In the genomic region with DNA sequence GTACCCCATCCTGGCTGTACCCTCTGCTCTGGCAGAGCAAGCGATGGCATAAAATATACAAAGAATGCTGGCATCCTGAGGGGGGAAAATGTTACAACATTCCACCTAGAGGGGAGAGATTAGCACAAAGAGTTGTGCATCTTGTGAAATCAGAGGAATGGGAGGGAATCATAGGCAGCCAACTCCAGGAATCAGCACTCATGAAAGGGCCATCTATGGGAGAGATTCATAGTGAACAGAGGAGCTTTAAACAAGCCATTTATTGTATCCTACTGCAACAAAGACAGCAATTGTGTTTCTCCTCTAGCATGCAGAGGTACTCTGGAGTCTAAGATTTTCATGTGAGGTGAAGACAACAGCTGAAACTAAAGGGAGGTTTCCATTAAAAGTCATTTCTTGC, we compare ENCODE assay signal across 21 mouse cellular contexts.
A peak's percentile ranks its signal among the peaks of the same experiment; 100 is the strongest.
DNase-seq lines count a peak whose midpoint lies in the region; ATAC-seq lines count a peak whose summit lies in the region.
"Had no signal": no experiment of that assay in that cellular context is flagged by ENCODE, and none has a peak within 500 bp of the region (broad histone marks: within the 10 kb centered on the region; RNA-seq: fewer than 3 reads in every experiment).

No protein-coding gene starts in this region.

- intact Hi-C loops in left cerebral cortex, postnatal 36 days (cut with DNase I): loop anchor here (10.0 kb wide), 1 partner anchor 1042 kb away; no protein-coding TSS in a partner anchor

- peak; percentile 93 for ATAC-seq in frontal cortex, adult (ENCODE audit: low TSS enrichment)
- no peak for ATAC-seq in activated CD4-positive, CD25-positive, alpha-beta regulatory T cell, adult 4 months
- ATAC-seq: CD4-positive, CD25-positive, alpha-beta regulatory T cell, adult 4 months; inflammation-experienced regulatory T-cells, adult 6 months; midbrain, embryonic 16.5 days had no signal

- DNase-seq in frontal cortex, postnatal 14 days (ENCODE audit: low spot score in 2 of 2): no peak
- DNase-seq in left cerebral cortex, adult 11 months (ENCODE audit: low spot score): peak; percentile 17
- DNase-seq in left cerebral cortex, postnatal 36 days (ENCODE audit: low spot score in 2 of 2): no peak
- peak; percentile 53 for DNase-seq in Muller cell, postnatal 12 days (ENCODE audit: inconsistent ontology term)
- peak; percentile 3 for DNase-seq in forelimb bud, embryonic 11.5 days (ENCODE audit: low read depth, low spot score)
- DNase-seq: adrenal gland, adult 2 months; cerebellum, adult 9-11 months; embryo, embryonic 11 days; heart, adult 2 months; heart, postnatal 4 days; kidney, adult 18-20 months; left cerebral cortex, postnatal 4 days; liver; lung, adult 2 months; lung, postnatal 10 days; thymus, postnatal 14 days had no signal

Comparison
In these comparisons a context has a peak if more than half of its experiments do, and no peak if none do; other contexts are left out.
1. DNase-seq: peak in left cerebral cortex, adult 11 months (single experiment), Muller cell, postnatal 12 days (single experiment) and forelimb bud, embryonic 11.5 days (single experiment); none in frontal cortex, postnatal 14 days (0 of 2) and left cerebral cortex, postnatal 36 days (0 of 2).